Mouse (Mus musculus) left cerebral cortex, adult 18-20 months (tissue): ENCODE results near the gene Hist1h2af. TPM values are rescaled to one million over a fixed set of nuclear protein-coding genes. Genes with fewer than 3 reads are reported as not detected.

Experiments used
- DNase-seq, 2 experiments: peaks; one replicate each; pipeline ENCODE4 v3.0.0; 2021 to 2022; ENCODE audit warnings: low spot score in 2 of 2, mixed read lengths in 1 of 2
- total RNA-seq, 2 experiments: library from RNA; stranded (reverse); gene quantifications; 2 replicates each; pipeline ENCODE4 v1.2.3; 2021

The Hist1h2af gene
- total RNA-seq, 2 experiments from 2014 or later: 1.5 to 3.4 TPM

- DNase-seq: no peak
These were observed 20.2 kb upstream of the Hist1h2af start for GRCm38 (mm10) chr13:23513517-23513916.

GRCm38 (mm10) chr13:23515281-23515680 is 18.4 kb upstream of the Hist1h2af start:
- no peak for DNase-seq

GRCm38 (mm10) chr13:23515826-23516620 is 17.7 kb upstream of the Hist1h2af start:
- DNase-seq: no peak

GRCm38 (mm10) chr13:23516822-23517602 is 16.7 kb upstream of the Hist1h2af start:
- DNase-seq: peak; percentile 76 to 78

- DNase-seq: peak; percentile 88 to 93
These were observed 16.0 kb upstream of the Hist1h2af start for GRCm38 (mm10) chr13:23517603-23518294.

- no peak for DNase-seq
These were observed 15.5 kb upstream of the Hist1h2af start for GRCm38 (mm10) chr13:23518295-23518603.

GRCm38 (mm10) chr13:23518885-23519284 is 14.8 kb upstream of the Hist1h2af start:
- DNase-seq: peak; percentile 81 to 86

GRCm38 (mm10) chr13:23519416-23519815 is 14.3 kb upstream of the Hist1h2af start:
- peak; percentile 73 to 83 for DNase-seq

GRCm38 (mm10) chr13:23521703-23522102 is 12.0 kb upstream of the Hist1h2af start:
- DNase-seq: peak; percentile 83

GRCm38 (mm10) chr13:23523976-23524375 is 9.7 kb upstream of the Hist1h2af start:
- DNase-seq: no peak

- peak; percentile 63 to 75 for DNase-seq
These were observed 9.1 kb upstream of the Hist1h2af start for GRCm38 (mm10) chr13:23524654-23525053.

GRCm38 (mm10) chr13:23525901-23526300 is 7.8 kb upstream of the Hist1h2af start:
- DNase-seq: no peak

- DNase-seq: peak; percentile 91 to 94
These were observed 7.4 kb upstream of the Hist1h2af start for GRCm38 (mm10) chr13:23526312-23526711.

GRCm38 (mm10) chr13:23529005-23529404 is 4.7 kb upstream of the Hist1h2af start:
- no peak for DNase-seq

GRCm38 (mm10) chr13:23529480-23530165 is 4.1 kb upstream of the Hist1h2af start:
- DNase-seq: no peak

GRCm38 (mm10) chr13:23530181-23530900 is 3.4 kb upstream of the Hist1h2af start:
- peak; percentile 60 to 65 for DNase-seq

- peak; percentile 95 to 96 for DNase-seq
These were observed 2.5 kb upstream of the Hist1h2af start, which contains the start of gene Hist1h4h for GRCm38 (mm10) chr13:23530901-23531875. Gene Hist1h4h (plus strand): TSS chr13:23531050.

GRCm38 (mm10) chr13:23532262-23533075 is 1.2 kb upstream of the Hist1h2af start:
- DNase-seq: no peak
